Mouse (Mus musculus) cerebellum, adult 2 months (tissue): ENCODE measurements around the gene Ndufaf2. TPM values are rescaled to one million over a fixed set of nuclear protein-coding genes. Genes with fewer than 3 reads are reported as not detected.

Experiments used
- DNase-seq, 2 experiments: peaks; one replicate each; pipeline ENCODE4 v3.0.0; 2021
- H3K27ac ChIP-seq: fragments of 200-500 bp; 2 replicates; pipeline ENCODE4 v1.5.1; 2012; ENCODE audit warnings: low read length, control low read depth, inconsistent platforms; ENCODE audit not compliant: insufficient read depth
- H3K27me3 ChIP-seq: fragments of 200-500 bp; 2 replicates; pipeline ENCODE4 v1.6.1; 2012; ENCODE audit warnings: inconsistent platforms, mild to moderate bottlenecking, low read length, moderate library complexity; ENCODE audit not compliant: control insufficient read depth, insufficient read depth
- H3K4me1 ChIP-seq: fragments of 200-500 bp; 2 replicates; pipeline ENCODE4 v1.6.1; 2011; ENCODE audit warnings: low read length; ENCODE audit not compliant: control insufficient read depth, insufficient read depth
- H3K4me3 ChIP-seq: fragments of 200-500 bp; replicated peaks from 2 replicates; pipeline ENCODE3; 2011; ENCODE audit warnings: mild to moderate bottlenecking, low read depth, low read length, control low read depth; ENCODE audit not compliant: insufficient read depth
- CTCF ChIP-seq: fragments of 200-500 bp; IDR thresholded peaks from 2 replicates; pipeline ENCODE4 v1.5.1; 2011; ENCODE audit warnings: low read depth, mild to moderate bottlenecking, control low read depth, low read length, moderate library complexity, borderline replicate concordance; ENCODE audit not compliant: insufficient read depth
- POLR2A ChIP-seq: fragments of 200-500 bp; IDR thresholded peaks from 2 replicates; pipeline ENCODE4 v1.6.1; 2011; ENCODE audit warnings: low read length, control low read depth, borderline replicate concordance; ENCODE audit not compliant: insufficient read depth
- WGBS: fragments of 180-500 bp; shearing (Covaris S2); methylation state at CpG from one replicate; pipeline ENCODE4 v1.1.7; 2018; 5-methylcytosine and 5-hydroxymethylcytosine counted together
- polyA plus RNA-seq: library from polyadenylated mRNA; depleted of rRNA; stranded (reverse); fragments of >200 nt; gene quantifications from 2 replicates; pipeline ENCODE4 v1.2.3, GENCODE M21; 2012; rRNA removed

Ndufaf2 gene
- polyA plus RNA-seq, result 46.0 and 62.4 TPM in 2 replicates

- H3K27me3 ChIP-seq, result no peaks in the 10 kb centered on the region
- peak within 1 kb of the TSS; percentile 98 for H3K4me3 ChIP-seq
- peak; percentile 92 to 98 for DNase-seq
- under 1% methylated on average over 47 of the region's 47 CpGs for WGBS
- H3K4me1 ChIP-seq, result peaks cover 13% of the 10 kb centered on the region; the same call in 1 of the 2 replicates
- H3K27ac ChIP-seq, result no peak within 1 kb of the TSS
- no peak for TF ChIP-seq CTCF
- TF ChIP-seq POLR2A, result peak; percentile 58
Observed at GRCm38 (mm10) chr13:108158465-108159240, at the start of gene Ndufaf2, which contains the start of gene Ercc8. Gene Ndufaf2, minus strand, starts transcription at chr13:108158623. Gene Ercc8, plus strand, starts transcription at chr13:108158731.

GRCm38 (mm10) chr13:108208090-108208489, 49.7 kb upstream of the Ndufaf2 start:
- Histone ChIP-seq H3K4me1 (no peaks in the 10 kb centered on the region), H3K27ac (no peak overlapping the region)

GRCm38 (mm10) chr13:108207447-108207846, 49.0 kb upstream of the Ndufaf2 start:
- no peaks in the 10 kb centered on the region for H3K4me1 ChIP-seq
- 83% methylated on average over 2 of the region's 2 CpGs for WGBS
- no peak for DNase-seq
- TF ChIP-seq POLR2A, result no peak
- TF ChIP-seq CTCF, result no peak
- no peak overlapping the region for H3K4me3 ChIP-seq
- H3K27me3 ChIP-seq, result no peaks in the 10 kb centered on the region
- no peak overlapping the region for H3K27ac ChIP-seq

More at GRCm38 (mm10) chr13:108208090-108208489, 49.7 kb upstream of the Ndufaf2 start:
- Histone ChIP-seq H3K27me3 (no peaks in the 10 kb centered on the region), H3K4me3 (no peak overlapping the region)
- TF ChIP-seq CTCF, result no peak
- no peak for TF ChIP-seq POLR2A
- DNase-seq, result no peak
- WGBS, result 71% methylated on average over 5 of the region's 5 CpGs

GRCm38 (mm10) chr13:108204857-108205256, 46.4 kb upstream of the Ndufaf2 start:
- Histone ChIP-seq H3K27ac (no peak overlapping the region), H3K4me1 (no peaks in the 10 kb centered on the region), H3K4me3 (no peak overlapping the region), H3K27me3 (no peaks in the 10 kb centered on the region)
- WGBS, result 79% methylated on average over 3 of the region's 3 CpGs
- no peak for DNase-seq
- TF ChIP-seq POLR2A (no peak), CTCF (no peak)

DNA sequence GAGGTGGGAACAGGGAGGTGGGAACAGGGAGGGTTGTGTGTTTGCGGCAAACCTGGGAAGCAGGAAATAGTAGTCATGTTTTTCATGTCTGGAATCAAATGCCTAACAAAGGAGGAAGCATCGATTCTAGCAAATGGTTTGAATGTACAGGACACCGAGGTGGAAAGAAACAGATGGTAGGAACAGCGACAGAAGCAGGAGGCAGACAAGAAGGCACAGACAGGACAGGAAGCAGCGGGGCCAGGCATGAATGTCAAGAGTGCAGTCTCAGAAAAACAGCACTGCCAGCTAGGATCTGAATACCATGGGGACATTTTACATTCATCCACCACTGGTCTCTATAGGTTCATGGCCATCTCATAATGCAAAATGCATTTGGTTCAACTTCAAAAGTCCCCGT, 37.1 kb upstream of the Ndufaf2 start:
- WGBS, result 48% methylated on average over 6 of the region's 6 CpGs
- 0 out of 2 replicates have a peak, but pooled peaks cover 3% of the 10 kb centered on the region for H3K4me1 ChIP-seq
- no peak overlapping the region for H3K4me3 ChIP-seq
- H3K27me3 ChIP-seq, result no peaks in the 10 kb centered on the region
- DNase-seq, result peak in 1 of 2 experiments; percentile 51
- no peak overlapping the region for H3K27ac ChIP-seq
- TF ChIP-seq CTCF, result no peak
- TF ChIP-seq POLR2A, result no peak

DNA sequence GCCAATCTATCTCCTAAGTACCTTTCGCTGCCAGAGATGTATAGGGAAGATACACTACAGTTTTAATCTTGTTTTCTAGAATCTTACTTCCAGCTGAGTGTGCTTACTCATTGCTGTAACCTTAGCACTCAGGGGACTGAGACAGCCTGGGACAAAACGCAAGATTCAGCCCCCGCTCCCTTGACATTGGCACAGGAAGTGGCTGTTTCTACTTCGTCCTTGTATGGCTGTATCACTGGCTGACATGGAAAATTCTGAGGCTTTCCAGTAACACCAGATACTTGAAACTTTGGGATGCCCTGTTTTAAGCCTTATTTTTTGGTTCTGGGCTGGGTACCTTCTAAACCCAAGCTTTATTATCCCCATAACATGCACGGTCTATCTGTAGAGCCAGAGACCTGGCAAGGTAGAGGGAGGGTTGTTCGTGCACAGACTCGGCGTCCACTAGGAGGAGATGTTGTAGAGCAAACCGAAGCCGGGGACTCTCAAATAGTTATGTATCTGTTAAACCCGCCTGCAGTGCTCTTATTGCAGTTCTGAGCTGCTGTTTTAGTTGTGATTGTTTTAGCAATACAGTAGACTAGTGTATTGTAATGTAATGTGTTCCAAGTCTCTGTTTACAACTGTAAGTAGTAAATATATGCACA, 32.8 kb upstream of the Ndufaf2 start:
- DNase-seq, result peak; percentile 25 to 29
- TF ChIP-seq POLR2A (no peak), CTCF (peak; percentile 72)
- H3K4me3 ChIP-seq, result no peak overlapping the region
- 0 out of 2 replicates have a peak, but pooled peaks cover 3% of the 10 kb centered on the region for H3K4me1 ChIP-seq
- no peak overlapping the region for H3K27ac ChIP-seq
- no peaks in the 10 kb centered on the region for H3K27me3 ChIP-seq
- 51% methylated on average over 11 of the region's 11 CpGs for WGBS

GRCm38 (mm10) chr13:108187994-108188393, 29.6 kb upstream of the Ndufaf2 start:
- no peak for TF ChIP-seq CTCF
- no peak for TF ChIP-seq POLR2A
- H3K4me1 ChIP-seq, result no peaks in the 10 kb centered on the region
- H3K4me3 ChIP-seq, result no peak overlapping the region
- DNase-seq, result no peak
- 77% methylated on average over 4 of the region's 4 CpGs for WGBS
- no peaks in the 10 kb centered on the region for H3K27me3 ChIP-seq
- no peak overlapping the region for H3K27ac ChIP-seq
